In the genomic region with DNA sequence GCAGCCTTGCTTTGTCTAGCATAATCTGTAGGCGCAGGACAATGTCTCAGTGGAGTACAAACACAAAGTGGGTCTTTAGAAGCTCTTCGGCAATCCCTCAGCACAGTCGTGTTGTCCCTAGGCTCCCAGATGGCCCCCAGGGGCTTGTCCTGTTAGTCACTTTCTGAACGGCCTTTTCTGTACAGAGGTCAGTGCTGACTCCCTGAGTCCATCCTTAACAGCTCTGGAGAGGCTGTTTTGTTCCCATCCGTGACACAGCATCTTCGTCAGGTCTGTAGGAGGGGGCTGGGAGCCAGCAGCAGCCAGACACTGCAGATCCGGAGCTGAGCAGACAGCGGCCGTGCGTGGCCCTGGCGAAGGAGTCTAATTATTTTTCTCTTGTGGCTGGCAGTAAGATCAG, we compare ENCODE assay signal across 8 mouse cellular contexts. TPM values are rescaled to one million over a fixed set of nuclear protein-coding genes. Genes with fewer than 3 reads are reported as not detected.
A peak's percentile ranks its signal among the peaks of the same experiment; 100 is the strongest.
DNase-seq lines count a peak whose midpoint lies in the region; ATAC-seq and TF ChIP-seq lines count a peak whose summit lies in the region.

No protein-coding gene starts in this region.

- WGBS in heart, embryonic 12.5 days, result 15% methylated on average over 11 of the region's 11 CpGs
- 70% methylated on average over 11 of the region's 11 CpGs for whole genome bisulfite sequencing in liver, embryonic 16.5 days (ENCODE audit: insufficient replicate concordance)

- H3K4me3 ChIP-seq in left cerebral cortex, adult 2 months, result no peak overlapping the region
- no peak overlapping the region for H3K4me3 ChIP-seq in heart, embryonic 12.5 days
- H3K4me3 ChIP-seq in liver, embryonic 16.5 days (ENCODE audit: low read depth, low read length), result no peak overlapping the region

- ATAC-seq in heart, embryonic 12.5 days (ENCODE audit: insufficient number of reproducible peaks, low FRiP score), result no peak
- ATAC-seq in liver, embryonic 16.5 days (ENCODE audit: low read depth), result peak; percentile 28; the same call in 1 of the 2 replicates

- peak overlapping the region; percentile 47 for H3K9ac ChIP-seq in heart, embryonic 12.5 days
- no peak overlapping the region for H3K9ac ChIP-seq in liver, embryonic 16.5 days (ENCODE audit: low read depth, low read length)

- peak overlapping the region; percentile 57 for H3K4me2 ChIP-seq in heart, embryonic 12.5 days
- H3K4me2 ChIP-seq in liver, embryonic 16.5 days (ENCODE audit: low read depth, low read length), result no peak overlapping the region

- H3K36me3 ChIP-seq in heart, embryonic 12.5 days, result no peaks in the 10 kb centered on the region
- no peaks in the 10 kb centered on the region for H3K36me3 ChIP-seq in liver, embryonic 16.5 days (ENCODE audit: control insufficient read depth, insufficient read depth)

- no peak for DNase-seq in left cerebral cortex, adult 2 months (ENCODE audit: extremely low spot score in 1 of 2, low spot score in 2 of 2)
- no peak for DNase-seq in left cerebral cortex, postnatal 4 days
- DNase-seq in cerebellum, adult 9-11 months, result peak; percentile 52
- DNase-seq in testis, postnatal 14 days (ENCODE audit: low spot score), result peak; percentile 21
- no peak for DNase-seq in layer of hippocampus, postnatal 14 days (ENCODE audit: low spot score in 2 of 2)
- DNase-seq in natural killer cell, adult 2 months (ENCODE audit: low spot score in 2 of 2), result no peak

- H3K9me3 ChIP-seq in heart, embryonic 12.5 days (replicated peaks), result no peaks in the 10 kb centered on the region
- H3K9me3 ChIP-seq in liver, embryonic 16.5 days (replicated peaks; ENCODE audit: control insufficient read depth, low read length), result no peaks in the 10 kb centered on the region

- H3K4me1 ChIP-seq in heart, embryonic 12.5 days (replicated peaks), result peaks cover 91% of the 10 kb centered on the region
- peaks cover 35% of the 10 kb centered on the region for H3K4me1 ChIP-seq in liver, embryonic 16.5 days (ENCODE audit: control insufficient read depth, low read depth, low read length)

- H3K27ac ChIP-seq in left cerebral cortex, adult 2 months, result peak overlapping the region; percentile 32
- H3K27ac ChIP-seq in heart, embryonic 12.5 days (ENCODE audit: poor library complexity, severe bottlenecking), result peak overlapping the region; percentile 94
- no peak overlapping the region for H3K27ac ChIP-seq in liver, embryonic 16.5 days (ENCODE audit: low read length)

- no peak for TF ChIP-seq CTCF in left cerebral cortex, adult 2 months (IDR thresholded peaks at IDR 0.05)

- intact Hi-C loops in left cerebral cortex, adult 2 months (cut with DNase I), result no loop called here
- intact Hi-C loops in left cerebral cortex, postnatal 4 days (cut with DNase I), result no loop called here

- H3K27me3 ChIP-seq in heart, embryonic 12.5 days (replicated peaks), result no peaks in the 10 kb centered on the region
- no peaks in the 10 kb centered on the region for H3K27me3 ChIP-seq in liver, embryonic 16.5 days (ENCODE audit: control insufficient read depth, insufficient read depth, low read depth, low read length)

RNA-seq across cellular contexts. Expression of gene Bag3, which starts 7.6 kb away (rescaled TPM):
- 1 to 10 TPM; 7.8 to 8.0 TPM for total RNA-seq in left cerebral cortex, adult 2 months (2021)
- total RNA-seq in left cerebral cortex, postnatal 4 days (2021), result 1 to 10 TPM; 3.8 to 4.4 TPM
- polyA plus RNA-seq in heart, embryonic 12.5 days (2016; fragmentation: Nextera tagmentation; extraction: Ambion mirVana), result 21.3 and 22.0 TPM in 2 replicates
- 2.6 and 3.5 TPM in 2 replicates for polyA plus RNA-seq in liver, embryonic 16.5 days (2015; fragmentation: Nextera tagmentation; extraction: Ambion mirVana)
- total RNA-seq in layer of hippocampus, postnatal 14 days (2021), result 10 to 100 TPM in 1 of 2 experiments, 1 to 10 TPM in 1; 8.9 to 10.3 TPM

Comparison
In these comparisons a context has a peak if more than half of its experiments do, and no peak if none do; other contexts are left out.
1. DNase-seq: peak in cerebellum, adult 9-11 months (single experiment) and testis, postnatal 14 days (single experiment); none in left cerebral cortex, adult 2 months (0 of 2), left cerebral cortex, postnatal 4 days (single experiment), layer of hippocampus, postnatal 14 days (0 of 2) and natural killer cell, adult 2 months (0 of 2).